Mouse (Mus musculus): Measurements from ENCODE around the gene Scamp5.

Scamp5 gene

GRCm38 (mm10) chr9:57467896-57468549 lies at the start of gene Scamp5:
Gene Scamp5, minus strand, starts transcription at chr9:57468060.
- peak; percentile 88 for DNase-seq

GRCm38 (mm10) chr9:57517113-57517512 lies 49.3 kb upstream of the Scamp5 start:
- peak; percentile 76 for DNase-seq

- DNase-seq, result no peak
These were observed 42.7 kb upstream of the Scamp5 start for GRCm38 (mm10) chr9:57510577-57510976.

GRCm38 (mm10) chr9:57505700-57506099 lies 37.8 kb upstream of the Scamp5 start:
- no peak for DNase-seq

- DNase-seq, result no peak
These were observed 37.0 kb upstream of the Scamp5 start for GRCm38 (mm10) chr9:57504891-57505290.

GRCm38 (mm10) chr9:57504381-57504700 lies 36.5 kb upstream of the Scamp5 start:
- peak; percentile 52 for DNase-seq

GRCm38 (mm10) chr9:57503622-57504380 lies 35.9 kb upstream of the Scamp5 start, which contains the start of gene Rpp25:
Gene Rpp25, plus strand, starts transcription at chr9:57504026.
- peak; percentile 48 for DNase-seq

GRCm38 (mm10) chr9:57502911-57503621 lies 35.2 kb upstream of the Scamp5 start:
- no peak for DNase-seq

GRCm38 (mm10) chr9:57501861-57502260 lies 34.0 kb upstream of the Scamp5 start:
- DNase-seq, result no peak

GRCm38 (mm10) chr9:57501452-57501851 lies 33.6 kb upstream of the Scamp5 start:
- no peak for DNase-seq

- no peak for DNase-seq
These were observed 30.7 kb upstream of the Scamp5 start for GRCm38 (mm10) chr9:57498536-57498935.

- DNase-seq, result no peak
These were observed 29.4 kb upstream of the Scamp5 start for GRCm38 (mm10) chr9:57497236-57497635.

- DNase-seq, result no peak
These were observed 27.1 kb upstream of the Scamp5 start for GRCm38 (mm10) chr9:57494970-57495369.

GRCm38 (mm10) chr9:57493532-57493931 lies 25.7 kb upstream of the Scamp5 start:
- DNase-seq, result no peak

GRCm38 (mm10) chr9:57487807-57488206 lies 19.9 kb upstream of the Scamp5 start:
- no peak for DNase-seq

GRCm38 (mm10) chr9:57485774-57486173 lies 17.9 kb upstream of the Scamp5 start:
- DNase-seq, result peak; percentile 85

- no peak for DNase-seq
These were observed 1.1 kb upstream of the Scamp5 start for GRCm38 (mm10) chr9:57468914-57469313.

- peak; percentile 1 for DNase-seq
These were observed 539 bp downstream of the Scamp5 start for GRCm38 (mm10) chr9:57467271-57467771.

GRCm38 (mm10) chr9:57466101-57466500 lies 1.8 kb downstream of the Scamp5 start:
- DNase-seq, result no peak

GRCm38 (mm10) chr9:57462866-57463265 lies 5.0 kb downstream of the Scamp5 start:
- no peak for DNase-seq

- no peak for DNase-seq
These were observed 8.2 kb downstream of the Scamp5 start for GRCm38 (mm10) chr9:57459707-57460106.

GRCm38 (mm10) chr9:57453516-57453915 lies 14.3 kb downstream of the Scamp5 start:
- DNase-seq, result no peak

GRCm38 (mm10) chr9:57452624-57453462 lies 15.0 kb downstream of the Scamp5 start:
- DNase-seq, result no peak

All from lung, postnatal 14 days (tissue).